Mouse (Mus musculus): Measurements from ENCODE around the gene Rhog. TPM values are rescaled to one million over a fixed set of nuclear protein-coding genes. Genes with fewer than 3 reads are reported as not detected.

Rhog gene
- polyA plus RNA-seq, 1 experiment from 2014 or later, result 69.4 TPM

DNA sequence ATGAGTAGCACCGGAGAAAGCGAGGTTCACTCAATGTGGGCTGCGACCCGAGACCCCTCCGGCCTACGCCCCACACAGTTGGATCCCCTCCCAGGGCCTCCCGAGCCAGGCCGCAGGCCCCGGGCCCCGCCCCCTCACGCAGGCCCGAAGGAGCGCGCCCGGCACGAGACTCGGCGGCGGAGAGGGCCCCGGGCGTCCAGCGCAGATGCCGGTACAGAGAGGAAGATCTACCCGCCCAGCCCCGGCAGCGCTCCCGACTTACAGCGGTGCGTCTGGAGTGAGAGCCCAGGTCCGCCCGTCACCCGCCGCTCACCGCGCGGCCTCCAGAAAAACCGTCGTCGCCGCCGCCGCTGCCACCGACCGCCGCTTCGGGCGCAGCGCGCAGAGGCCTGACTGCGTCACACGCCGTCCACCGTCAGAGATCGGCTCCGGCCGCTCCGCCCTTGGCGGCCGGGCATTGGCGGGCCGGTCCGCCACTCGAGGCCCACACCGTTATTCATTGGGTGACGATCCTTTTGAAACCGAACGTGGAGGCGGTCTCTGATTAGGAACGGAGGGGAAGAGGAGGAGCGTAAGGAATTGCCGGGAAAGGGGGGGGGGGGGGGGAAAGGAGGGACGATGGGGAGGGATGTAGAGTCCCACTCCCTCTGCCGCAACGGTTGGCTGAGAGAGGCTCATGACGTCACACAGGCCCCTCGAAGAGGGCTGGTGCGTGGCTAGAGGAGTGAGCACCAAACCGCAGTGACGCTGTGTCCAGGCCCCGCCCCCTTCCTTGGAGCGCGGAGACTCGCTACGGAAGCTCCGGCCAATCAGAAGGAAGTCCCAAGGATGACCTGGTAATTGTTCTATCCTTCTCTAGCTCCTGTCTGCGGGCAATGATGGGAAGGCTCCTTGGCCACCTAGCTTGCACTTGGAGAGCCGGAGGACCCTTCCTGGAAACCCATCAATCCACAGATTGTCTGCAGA is 45.8 kb downstream of the Rhog start, which contains the start of the genes Nup98 and Pgap2:
Gene Nup98, minus strand, starts transcription at position 421 of the 966 bp plus-strand sequence.
Gene Pgap2, plus strand, starts transcription at position 453 of the 966 bp plus-strand sequence.
- Histone ChIP-seq H3K4me1 (ENCODE audit: control insufficient read depth, insufficient read depth, low read length) (peaks cover 4% of the 10 kb centered on the region), H3K9me3 (ENCODE audit: control insufficient read depth, low read length) (no peaks in the 10 kb centered on the region), H3K4me2 (ENCODE audit: low read depth, low read length) (peak within 1 kb of the TSS; percentile 79), H3K9ac (ENCODE audit: low read depth, low read length) (peak within 1 kb of the TSS; percentile 92), H3K27ac (ENCODE audit: low read length) (peak within 1 kb of the TSS; percentile 94), H3K27me3 (replicated peaks; ENCODE audit: control insufficient read depth, insufficient read depth, low read length) (no peaks in the 10 kb centered on the region), H3K36me3 (ENCODE audit: control insufficient read depth, insufficient read depth, low read length) (no peaks in the 10 kb centered on the region), H3K4me3 (ENCODE audit: low read length) (peak within 1 kb of the TSS; percentile 87)
- WGBS, result under 1% methylated on average over 83 of the region's 87 CpGs
- ATAC-seq, result peak; percentile 99

DNA sequence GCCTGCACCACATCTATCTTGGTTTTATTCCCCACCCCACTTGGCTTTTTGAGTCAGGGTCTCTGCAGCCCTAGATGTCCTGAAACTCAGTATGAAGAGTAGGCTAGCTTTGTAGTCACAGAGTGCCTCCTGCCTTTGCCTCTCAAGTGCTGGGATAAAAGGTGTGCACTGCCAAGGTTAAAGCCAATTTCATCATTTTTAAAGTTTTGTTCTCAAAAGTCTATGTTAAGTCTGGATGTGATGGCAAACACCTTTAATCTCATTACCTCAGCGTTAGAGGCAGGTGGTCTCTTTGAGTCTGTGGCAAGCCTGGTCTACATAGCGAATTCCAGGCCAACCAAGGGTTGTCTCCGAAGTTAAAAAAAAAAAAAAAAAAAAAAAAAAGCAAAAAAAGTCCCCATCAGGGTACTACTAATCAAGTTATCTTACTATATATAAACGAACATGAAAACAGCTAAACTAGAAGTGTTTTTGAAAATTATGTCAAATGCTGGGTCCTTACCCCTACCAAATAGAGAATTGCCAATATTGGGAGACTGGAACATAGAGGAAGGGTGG is 47.0 kb downstream of the Rhog start:
- ATAC-seq, result no peak
- Histone ChIP-seq H3K27me3 (replicated peaks; ENCODE audit: control insufficient read depth, insufficient read depth, low read length) (no peaks in the 10 kb centered on the region), H3K4me2 (ENCODE audit: low read depth, low read length) (peak overlapping the region; percentile 51), H3K9ac (ENCODE audit: low read depth, low read length) (peak overlapping the region; percentile 92), H3K4me3 (ENCODE audit: low read length) (peak overlapping the region; percentile 87), H3K27ac (ENCODE audit: low read length) (no peak overlapping the region), H3K4me1 (ENCODE audit: control insufficient read depth, insufficient read depth, low read length) (peaks cover 4% of the 10 kb centered on the region), H3K36me3 (ENCODE audit: control insufficient read depth, insufficient read depth, low read length) (no peaks in the 10 kb centered on the region), H3K9me3 (ENCODE audit: control insufficient read depth, low read length) (no peaks in the 10 kb centered on the region)
- WGBS, result 47% methylated on average over 4 of the region's 4 CpGs

DNA sequence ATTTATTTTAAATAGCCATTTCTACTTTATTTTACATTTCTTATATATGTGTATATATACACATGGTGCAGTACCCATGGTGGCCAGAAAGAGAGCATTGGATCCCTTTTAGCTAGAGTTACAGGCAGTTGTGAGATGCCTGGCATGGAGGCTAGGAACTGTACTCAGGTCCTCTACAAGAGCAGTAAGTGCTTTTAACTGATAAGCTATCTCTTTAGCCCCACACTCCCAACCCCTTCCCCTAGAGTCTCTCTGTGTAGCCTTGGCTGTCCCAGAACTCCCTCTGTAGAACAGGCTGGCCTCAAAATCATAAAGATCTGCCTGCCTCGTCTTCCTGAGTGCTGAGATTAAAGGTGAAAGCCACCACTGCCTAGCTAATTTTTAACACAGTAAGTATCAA is 50.2 kb downstream of the Rhog start:
- H3K4me2 ChIP-seq (ENCODE audit: low read depth, low read length), result no peak overlapping the region
- ATAC-seq, result no peak
- H3K9me3 ChIP-seq (ENCODE audit: control insufficient read depth, low read length), result no peaks in the 10 kb centered on the region
- no peaks in the 10 kb centered on the region for H3K27me3 ChIP-seq (replicated peaks; ENCODE audit: control insufficient read depth, insufficient read depth, low read length)
- peaks cover 4% of the 10 kb centered on the region for H3K4me1 ChIP-seq (ENCODE audit: control insufficient read depth, insufficient read depth, low read length)
- H3K4me3 ChIP-seq (ENCODE audit: low read length), result no peak overlapping the region
- WGBS, result 63% methylated on average over 1 of the region's 1 CpGs
- no peak overlapping the region for H3K9ac ChIP-seq (ENCODE audit: low read depth, low read length)
- H3K27ac ChIP-seq (ENCODE audit: low read length), result no peak overlapping the region
- H3K36me3 ChIP-seq (ENCODE audit: control insufficient read depth, insufficient read depth, low read length), result no peaks in the 10 kb centered on the region

DNA sequence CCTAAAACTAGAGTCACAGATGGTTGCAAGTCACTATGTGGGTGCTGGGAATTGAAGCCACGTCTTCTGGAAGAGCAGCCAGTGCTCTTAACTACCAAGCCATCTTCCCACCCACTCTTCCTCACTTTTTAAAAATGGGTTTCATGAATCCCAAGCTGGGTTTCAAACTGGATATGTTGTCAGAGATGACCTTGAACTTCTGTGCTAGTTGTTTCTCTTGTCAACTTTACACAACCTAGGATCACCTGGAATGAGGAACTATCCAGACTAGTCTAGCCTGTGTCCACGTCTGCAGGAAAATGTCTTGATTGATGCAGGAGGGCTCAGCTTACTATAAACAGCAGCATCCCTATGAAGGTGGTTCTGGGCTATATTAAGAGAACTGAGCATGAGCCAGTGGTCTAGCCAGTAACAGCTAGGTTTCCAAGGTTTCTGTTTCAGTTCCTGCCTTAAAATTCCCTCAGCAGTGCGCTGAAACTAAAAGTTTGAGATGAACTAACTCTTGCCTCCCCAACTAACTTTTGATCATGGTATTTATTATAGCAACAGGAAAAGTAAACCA is 51.5 kb downstream of the Rhog start:
- Histone ChIP-seq H3K36me3 (ENCODE audit: control insufficient read depth, insufficient read depth, low read length) (no peaks in the 10 kb centered on the region), H3K9me3 (ENCODE audit: control insufficient read depth, low read length) (no peaks in the 10 kb centered on the region), H3K4me3 (ENCODE audit: low read length) (no peak overlapping the region), H3K9ac (ENCODE audit: low read depth, low read length) (no peak overlapping the region), H3K27ac (ENCODE audit: low read length) (no peak overlapping the region), H3K4me1 (ENCODE audit: control insufficient read depth, insufficient read depth, low read length) (peaks cover 4% of the 10 kb centered on the region), H3K27me3 (replicated peaks; ENCODE audit: control insufficient read depth, insufficient read depth, low read length) (no peaks in the 10 kb centered on the region), H3K4me2 (ENCODE audit: low read depth, low read length) (no peak overlapping the region)
- WGBS, result 75% methylated on average over 3 of the region's 3 CpGs
- no peak for ATAC-seq

DNA sequence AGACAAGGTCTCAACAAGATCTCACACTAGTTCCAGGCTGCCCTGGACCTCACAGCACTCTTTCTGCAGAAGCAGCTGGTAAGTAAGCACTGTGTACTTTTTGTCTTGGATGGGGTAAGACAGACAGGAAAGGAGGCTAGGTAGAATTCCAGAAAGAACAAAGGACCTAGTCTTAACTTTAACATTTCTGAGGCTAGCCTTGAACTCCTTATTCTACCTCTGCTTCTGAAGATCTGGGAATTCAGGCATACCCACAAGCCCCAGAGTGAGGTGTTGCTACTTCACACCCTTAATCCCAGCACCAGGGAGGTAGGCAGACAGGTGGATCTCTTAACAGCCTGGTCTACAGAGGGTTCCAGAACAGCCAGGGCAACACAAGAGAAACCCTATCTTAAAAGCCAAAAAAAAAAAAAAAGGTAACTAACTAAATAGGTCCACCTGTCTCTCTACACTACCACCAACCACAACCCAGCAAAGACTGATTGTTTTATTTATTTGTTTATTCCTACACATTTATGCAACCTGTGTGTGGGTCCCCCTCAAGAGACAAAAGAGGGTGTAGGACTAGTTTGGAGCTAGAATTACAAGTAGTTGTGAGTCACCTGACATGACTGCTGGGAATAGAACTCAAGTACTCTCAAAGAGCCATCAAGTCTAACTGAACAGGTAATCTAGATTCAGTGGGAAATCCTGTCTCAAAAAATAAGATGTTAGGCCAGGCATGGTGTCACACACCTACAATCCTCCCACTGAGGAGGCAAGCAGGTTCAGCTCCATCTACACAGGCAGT is 54.7 kb downstream of the Rhog start:
- H3K4me3 ChIP-seq (ENCODE audit: low read length), result no peak overlapping the region
- H3K4me1 ChIP-seq (ENCODE audit: control insufficient read depth, insufficient read depth, low read length), result no peaks in the 10 kb centered on the region; the same call in 1 of the 2 replicates
- H3K27ac ChIP-seq (ENCODE audit: low read length), result no peak overlapping the region
- no peaks in the 10 kb centered on the region for H3K9me3 ChIP-seq (ENCODE audit: control insufficient read depth, low read length)
- no peak overlapping the region for H3K9ac ChIP-seq (ENCODE audit: low read depth, low read length)
- no peak overlapping the region for H3K4me2 ChIP-seq (ENCODE audit: low read depth, low read length)
- H3K27me3 ChIP-seq (replicated peaks; ENCODE audit: control insufficient read depth, insufficient read depth, low read length), result no peaks in the 10 kb centered on the region
- no peaks in the 10 kb centered on the region for H3K36me3 ChIP-seq (ENCODE audit: control insufficient read depth, insufficient read depth, low read length)
- no peak for ATAC-seq

DNA sequence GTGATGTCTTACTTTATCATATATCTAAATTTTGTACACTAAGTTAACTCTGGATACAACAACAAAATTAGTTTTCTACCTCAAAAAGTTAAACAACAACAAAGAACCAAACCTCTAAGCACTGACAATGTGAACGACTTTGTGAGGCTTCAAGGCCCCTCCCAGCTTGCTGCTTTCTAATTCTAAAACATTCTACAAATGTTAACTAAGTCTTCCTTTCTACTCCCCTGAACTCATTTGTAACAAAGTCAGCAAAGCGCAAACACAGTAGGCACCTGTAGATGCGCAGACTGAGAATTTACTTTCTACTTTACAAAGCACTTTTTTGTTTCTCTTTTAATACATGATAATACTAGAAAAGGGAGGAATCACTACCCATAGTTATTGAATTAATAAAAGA is 55.3 kb downstream of the Rhog start:
- Histone ChIP-seq H3K9ac (ENCODE audit: low read depth, low read length) (no peak overlapping the region), H3K27ac (ENCODE audit: low read length) (no peak overlapping the region), H3K4me3 (ENCODE audit: low read length) (no peak overlapping the region), H3K27me3 (replicated peaks; ENCODE audit: control insufficient read depth, insufficient read depth, low read length) (no peaks in the 10 kb centered on the region), H3K36me3 (ENCODE audit: control insufficient read depth, insufficient read depth, low read length) (no peaks in the 10 kb centered on the region), H3K4me1 (ENCODE audit: control insufficient read depth, insufficient read depth, low read length) (no peaks in the 10 kb centered on the region; the same call in 1 of the 2 replicates), H3K9me3 (ENCODE audit: control insufficient read depth, low read length) (no peaks in the 10 kb centered on the region), H3K4me2 (ENCODE audit: low read depth, low read length) (no peak overlapping the region)
- ATAC-seq, result no peak
- WGBS, result 82% methylated on average over 3 of the region's 3 CpGs

DNA sequence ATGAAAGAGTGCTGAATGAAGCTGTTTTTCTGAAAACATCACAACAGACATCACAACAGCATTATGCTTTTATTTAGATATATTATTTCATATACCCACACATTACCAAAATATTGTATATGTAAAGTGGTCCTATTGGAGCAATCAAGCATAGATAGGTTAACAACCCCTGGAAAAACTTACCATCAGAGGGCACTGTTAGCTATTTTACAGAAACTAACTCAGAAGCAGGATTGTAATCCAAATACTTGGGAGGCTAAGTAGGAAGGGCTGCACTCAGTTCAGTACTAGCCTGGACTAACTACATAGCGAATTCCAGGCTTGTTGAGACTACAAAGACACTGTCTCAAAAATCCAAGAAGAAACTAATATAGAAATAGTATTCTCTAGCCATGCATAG is 63.5 kb downstream of the Rhog start:
- peaks cover 2% of the 10 kb centered on the region; the same call in 1 of the 2 replicates for H3K36me3 ChIP-seq (ENCODE audit: control insufficient read depth, insufficient read depth, low read length)

More for the DNA sequence above, 63.5 kb downstream of the Rhog start:
- no peak overlapping the region for H3K4me3 ChIP-seq (ENCODE audit: low read length)
- no peak overlapping the region for H3K27ac ChIP-seq (ENCODE audit: low read length)
- H3K4me2 ChIP-seq (ENCODE audit: low read depth, low read length), result no peak overlapping the region
- no peaks in the 10 kb centered on the region for H3K9me3 ChIP-seq (ENCODE audit: control insufficient read depth, low read length)
- no peak for ATAC-seq
- 81% methylated on average over 1 of the region's 1 CpGs for WGBS
- H3K4me1 ChIP-seq (ENCODE audit: control insufficient read depth, insufficient read depth, low read length), result no peaks in the 10 kb centered on the region
- no peaks in the 10 kb centered on the region for H3K27me3 ChIP-seq (replicated peaks; ENCODE audit: control insufficient read depth, insufficient read depth, low read length)
- no peak overlapping the region for H3K9ac ChIP-seq (ENCODE audit: low read depth, low read length)

All from intestine, embryonic 16.5 days (tissue).